Mouse (Mus musculus) megakaryocyte, embryonic 14.5 days (primary cell): ENCODE results near the gene Bod1.

Experiments used
- FLI1 ChIP-seq: IDR thresholded peaks from 2 replicates; pipeline ENCODE4 v1.6.1; 2012; ENCODE audit warnings: low read length, inconsistent platforms, mixed read lengths
- GATA1 ChIP-seq: IDR thresholded peaks from 3 replicates; pipeline ENCODE4 v1.6.1; 2012; ENCODE audit warnings: mixed read lengths, low read length, inconsistent platforms, borderline replicate concordance

- no peak for TF ChIP-seq GATA1
- no peak for TF ChIP-seq FLI1
Observed at GRCm38 (mm10) chr11:31669172-31669869, 2.4 kb downstream of the Bod1 start.
